Mouse (Mus musculus): ENCODE results near the gene Bud31. TPM values are rescaled to one million over a fixed set of nuclear protein-coding genes. Genes with fewer than 3 reads are reported as not detected.

Gene Bud31
- total and polyA plus RNA-seq, 3 experiments: 8.7 to 287 (median 155) TPM

- Histone ChIP-seq H3K4me3 (ENCODE audit: low read depth, low read length) (no peak overlapping the region), H3K36me3 (replicated peaks) (peaks cover 94% of the 10 kb centered on the region), H3K4me1 (ENCODE audit: insufficient read depth, low read depth, low read length) (peaks cover 57% of the 10 kb centered on the region), H3K9me3 (replicated peaks) (no peaks in the 10 kb centered on the region), H3K27me3 (ENCODE audit: insufficient read depth, low read length) (no peaks in the 10 kb centered on the region)
- no peak for DNase-seq (ENCODE audit: low spot score)
- ATAC-seq (ENCODE audit: extremely low read depth, insufficient number of reproducible peaks, low FRiP score, poor library complexity, severe bottlenecking): no peak
- TF ChIP-seq TAL1 (conservative IDR thresholded peaks at IDR 0.05; ENCODE audit: low read depth, low read length) (no peak), GATA1 (IDR thresholded peaks at IDR 0.05; ENCODE audit: borderline replicate concordance, low read length) (no peak), CTCF (IDR thresholded peaks at IDR 0.05; ENCODE audit: low read depth, low read length) (no peak), GATA2 (IDR thresholded peaks at IDR 0.05; ENCODE audit: borderline replicate concordance, low read depth, low read length) (no peak), POLR2AphosphoS5 (IDR thresholded peaks at IDR 0.05; ENCODE audit: insufficient replicate concordance, low read depth, low read length) (no peak)
Measured at GRCm38 (mm10) chr5:145185244-145185643, 45.1 kb downstream of the Bud31 start.

GRCm38 (mm10) chr5:145189416-145189815 is 49.3 kb downstream of the Bud31 start:
- ATAC-seq (ENCODE audit: extremely low read depth, insufficient number of reproducible peaks, low FRiP score, poor library complexity, severe bottlenecking) (0 out of 2 replicates have a peak, but pooled peaks have one; percentile 12), DNase-seq (ENCODE audit: low spot score) (peak; percentile 23)
- Histone ChIP-seq H3K4me3 (ENCODE audit: low read depth, low read length) (peak overlapping the region; percentile 85; the same call in 1 of the 2 replicates), H3K27me3 (ENCODE audit: insufficient read depth, low read length) (no peaks in the 10 kb centered on the region), H3K4me1 (ENCODE audit: insufficient read depth, low read depth, low read length) (peaks cover 55% of the 10 kb centered on the region), H3K9me3 (replicated peaks) (no peaks in the 10 kb centered on the region), H3K36me3 (replicated peaks) (peaks cover 68% of the 10 kb centered on the region)
- TF ChIP-seq GATA2 (IDR thresholded peaks at IDR 0.05; ENCODE audit: borderline replicate concordance, low read depth, low read length) (no peak), GATA1 (IDR thresholded peaks at IDR 0.05; ENCODE audit: borderline replicate concordance, low read length) (no peak), CTCF (IDR thresholded peaks at IDR 0.05; ENCODE audit: low read depth, low read length) (no peak), TAL1 (conservative IDR thresholded peaks at IDR 0.05; ENCODE audit: low read depth, low read length) (no peak), POLR2AphosphoS5 (IDR thresholded peaks at IDR 0.05; ENCODE audit: insufficient replicate concordance, low read depth, low read length) (no peak)

GRCm38 (mm10) chr5:145190373-145190772 is 50.2 kb downstream of the Bud31 start:
- Histone ChIP-seq H3K4me1 (ENCODE audit: insufficient read depth, low read depth, low read length) (peaks cover 51% of the 10 kb centered on the region), H3K4me3 (ENCODE audit: low read depth, low read length) (peak overlapping the region; percentile 85), H3K36me3 (replicated peaks) (peaks cover 69% of the 10 kb centered on the region), H3K27me3 (ENCODE audit: insufficient read depth, low read length) (no peaks in the 10 kb centered on the region), H3K9me3 (replicated peaks) (no peaks in the 10 kb centered on the region)
- no peak for TF ChIP-seq GATA2 (IDR thresholded peaks at IDR 0.05; ENCODE audit: borderline replicate concordance, low read depth, low read length)
- TF ChIP-seq TAL1 (conservative IDR thresholded peaks at IDR 0.05; ENCODE audit: low read depth, low read length): no peak
- TF ChIP-seq CTCF (IDR thresholded peaks at IDR 0.05; ENCODE audit: low read depth, low read length): no peak
- no peak for TF ChIP-seq GATA1 (IDR thresholded peaks at IDR 0.05; ENCODE audit: borderline replicate concordance, low read length)
- no peak for TF ChIP-seq POLR2AphosphoS5 (IDR thresholded peaks at IDR 0.05; ENCODE audit: insufficient replicate concordance, low read depth, low read length)
- ATAC-seq (ENCODE audit: extremely low read depth, insufficient number of reproducible peaks, low FRiP score, poor library complexity, severe bottlenecking): no peak
- no peak for DNase-seq (ENCODE audit: low spot score)

- Histone ChIP-seq H3K4me1 (ENCODE audit: insufficient read depth, low read depth, low read length) (peaks cover 44% of the 10 kb centered on the region), H3K27me3 (ENCODE audit: insufficient read depth, low read length) (no peaks in the 10 kb centered on the region), H3K36me3 (replicated peaks) (peaks cover 69% of the 10 kb centered on the region), H3K9me3 (replicated peaks) (no peaks in the 10 kb centered on the region), H3K4me3 (ENCODE audit: low read depth, low read length) (peak overlapping the region; percentile 85)
- peak; percentile 80 for ATAC-seq (ENCODE audit: extremely low read depth, insufficient number of reproducible peaks, low FRiP score, poor library complexity, severe bottlenecking)
- no peak for TF ChIP-seq GATA1 (IDR thresholded peaks at IDR 0.05; ENCODE audit: borderline replicate concordance, low read length)
- no peak for TF ChIP-seq POLR2AphosphoS5 (IDR thresholded peaks at IDR 0.05; ENCODE audit: insufficient replicate concordance, low read depth, low read length)
- no peak for TF ChIP-seq TAL1 (conservative IDR thresholded peaks at IDR 0.05; ENCODE audit: low read depth, low read length)
- TF ChIP-seq CTCF (IDR thresholded peaks at IDR 0.05; ENCODE audit: low read depth, low read length): no peak
- TF ChIP-seq GATA2 (IDR thresholded peaks at IDR 0.05; ENCODE audit: borderline replicate concordance, low read depth, low read length): no peak
- peak; percentile 78 for DNase-seq (ENCODE audit: low spot score)
Measured at GRCm38 (mm10) chr5:145190875-145191798, 51.0 kb downstream of the Bud31 start.

- TF ChIP-seq TAL1 (conservative IDR thresholded peaks at IDR 0.05; ENCODE audit: low read depth, low read length): no peak
- TF ChIP-seq GATA1 (IDR thresholded peaks at IDR 0.05; ENCODE audit: borderline replicate concordance, low read length): no peak
- TF ChIP-seq POLR2AphosphoS5 (IDR thresholded peaks at IDR 0.05; ENCODE audit: insufficient replicate concordance, low read depth, low read length): no peak
- TF ChIP-seq CTCF (IDR thresholded peaks at IDR 0.05; ENCODE audit: low read depth, low read length): no peak
- TF ChIP-seq GATA2 (IDR thresholded peaks at IDR 0.05; ENCODE audit: borderline replicate concordance, low read depth, low read length): no peak
- DNase-seq (ENCODE audit: low spot score) (no peak), ATAC-seq (ENCODE audit: extremely low read depth, insufficient number of reproducible peaks, low FRiP score, poor library complexity, severe bottlenecking) (no peak)
- Histone ChIP-seq H3K4me1 (ENCODE audit: insufficient read depth, low read depth, low read length) (peaks cover 38% of the 10 kb centered on the region), H3K36me3 (replicated peaks) (peaks cover 67% of the 10 kb centered on the region), H3K9me3 (replicated peaks) (no peaks in the 10 kb centered on the region), H3K27me3 (ENCODE audit: insufficient read depth, low read length) (no peaks in the 10 kb centered on the region), H3K4me3 (ENCODE audit: low read depth, low read length) (peak within 1 kb of the TSS; percentile 85)
Measured at GRCm38 (mm10) chr5:145191962-145192361, 51.8 kb downstream of the Bud31 start, which contains the start of gene Atp5j2. Gene Atp5j2, minus strand, starts transcription at chr5:145192062.

Other genes starting within 250 kb of the Bud31 start
- gene Smurf1, start 174.5 kb upstream of the Bud31 start, total RNA-seq (2014; fragmentation: Nextera tagmentation): 1.3 and 1.7 TPM in 2 replicates
- gene Smurf1, start 174.5 kb upstream of the Bud31 start, total RNA-seq (2017): 1.9 and 4.1 TPM in 2 replicates
- 2.0 and 2.1 TPM in 2 replicates for gene Smurf1, start 174.5 kb upstream of the Bud31 start, polyA plus RNA-seq (2012)
- gene Gm4871, start 107.6 kb upstream of the Bud31 start, total RNA-seq (2014; fragmentation: Nextera tagmentation): not detected in 2 replicates
- not detected in 2 replicates for gene Gm4871, start 107.6 kb upstream of the Bud31 start, total RNA-seq (2017)
- gene Gm4871, start 107.6 kb upstream of the Bud31 start, polyA plus RNA-seq (2012): not detected in 2 replicates
- gene 1700018F24Rik, start 97.4 kb upstream of the Bud31 start, total RNA-seq (2014; fragmentation: Nextera tagmentation): not detected in 2 replicates
- gene 1700018F24Rik, start 97.4 kb upstream of the Bud31 start, total RNA-seq (2017): not detected in 2 replicates
- not detected in 2 replicates for gene 1700018F24Rik, start 97.4 kb upstream of the Bud31 start, polyA plus RNA-seq (2012)
- 77.0 and 85.3 TPM in 2 replicates for gene Arpc1a, start 56.5 kb upstream of the Bud31 start, total RNA-seq (2014; fragmentation: Nextera tagmentation)
- 125 and 169 TPM in 2 replicates for gene Arpc1a, start 56.5 kb upstream of the Bud31 start, total RNA-seq (2017)
- gene Arpc1a, start 56.5 kb upstream of the Bud31 start, polyA plus RNA-seq (2012): 56.4 and 58.6 TPM in 2 replicates
- gene Kpna7, start 56.3 kb upstream of the Bud31 start, total RNA-seq (2014; fragmentation: Nextera tagmentation): not detected in 2 replicates
- gene Kpna7, start 56.3 kb upstream of the Bud31 start, total RNA-seq (2017): not detected in 2 replicates
- not detected in 2 replicates for gene Kpna7, start 56.3 kb upstream of the Bud31 start, polyA plus RNA-seq (2012)
- 226 and 347 TPM in 2 replicates for gene Arpc1b, start 26.1 kb upstream of the Bud31 start, total RNA-seq (2014; fragmentation: Nextera tagmentation)
- 230 and 290 TPM in 2 replicates for gene Arpc1b, start 26.1 kb upstream of the Bud31 start, total RNA-seq (2017)
- 2,252 and 2,780 TPM in 2 replicates for gene Arpc1b, start 26.1 kb upstream of the Bud31 start, polyA plus RNA-seq (2012)
- gene Pdap1, start 124 bp upstream of the Bud31 start, total RNA-seq (2014; fragmentation: Nextera tagmentation): 95.0 and 112 TPM in 2 replicates
- gene Pdap1, start 124 bp upstream of the Bud31 start, total RNA-seq (2017): 72.7 and 82.5 TPM in 2 replicates
- gene Pdap1, start 124 bp upstream of the Bud31 start, polyA plus RNA-seq (2012): 173 and 217 TPM in 2 replicates
- gene Ptcd1, start 26.7 kb downstream of the Bud31 start, total RNA-seq (2014; fragmentation: Nextera tagmentation): 8.2 and 16.4 TPM in 2 replicates
- 10.9 and 12.1 TPM in 2 replicates for gene Ptcd1, start 26.7 kb downstream of the Bud31 start, total RNA-seq (2017)
- 17.1 and 18.4 TPM in 2 replicates for gene Ptcd1, start 26.7 kb downstream of the Bud31 start, polyA plus RNA-seq (2012)
- gene Cpsf4, start 26.9 kb downstream of the Bud31 start, total RNA-seq (2014; fragmentation: Nextera tagmentation): 44.3 and 55.4 TPM in 2 replicates
- 67.6 and 71.2 TPM in 2 replicates for gene Cpsf4, start 26.9 kb downstream of the Bud31 start, total RNA-seq (2017)
- gene Cpsf4, start 26.9 kb downstream of the Bud31 start, polyA plus RNA-seq (2012): 89.8 and 90.0 TPM in 2 replicates
- gene Atp5j2, start 51.7 kb downstream of the Bud31 start, total RNA-seq (2014; fragmentation: Nextera tagmentation): 133 and 170 TPM in 2 replicates
- 257 and 304 TPM in 2 replicates for gene Atp5j2, start 51.7 kb downstream of the Bud31 start, total RNA-seq (2017)
- gene Atp5j2, start 51.7 kb downstream of the Bud31 start, polyA plus RNA-seq (2012): 21.5 and 61.1 TPM in 2 replicates
- gene Zkscan14, start 61.5 kb downstream of the Bud31 start, total RNA-seq (2014; fragmentation: Nextera tagmentation): 9.6 and 9.9 TPM in 2 replicates
- gene Zkscan14, start 61.5 kb downstream of the Bud31 start, total RNA-seq (2017): 21.3 and 22.2 TPM in 2 replicates
- 2.9 and 3.6 TPM in 2 replicates for gene Zkscan14, start 61.5 kb downstream of the Bud31 start, polyA plus RNA-seq (2012)
- gene Zkscan5, start 64.2 kb downstream of the Bud31 start, total RNA-seq (2014; fragmentation: Nextera tagmentation): 13.7 and 14.6 TPM in 2 replicates
- 9.2 and 10.4 TPM in 2 replicates for gene Zkscan5, start 64.2 kb downstream of the Bud31 start, total RNA-seq (2017)
- gene Zkscan5, start 64.2 kb downstream of the Bud31 start, polyA plus RNA-seq (2012): 1.3 and 2.8 TPM in 2 replicates
- 124 and 145 TPM in 2 replicates for gene Zfp655, start 91.4 kb downstream of the Bud31 start, total RNA-seq (2014; fragmentation: Nextera tagmentation)
- 92.8 and 101 TPM in 2 replicates for gene Zfp655, start 91.4 kb downstream of the Bud31 start, total RNA-seq (2017)
- gene Zfp655, start 91.4 kb downstream of the Bud31 start, polyA plus RNA-seq (2012): 25.1 and 32.6 TPM in 2 replicates
- gene Zscan25, start 140.1 kb downstream of the Bud31 start, total RNA-seq (2014; fragmentation: Nextera tagmentation): 23.7 and 33.2 TPM in 2 replicates
- 9.2 and 10.0 TPM in 2 replicates for gene Zscan25, start 140.1 kb downstream of the Bud31 start, total RNA-seq (2017)
- gene Zscan25, start 140.1 kb downstream of the Bud31 start, polyA plus RNA-seq (2012): 34.7 and 44.8 TPM in 2 replicates
- not detected in 2 replicates for gene Cyp3a57, start 204.9 kb downstream of the Bud31 start, total RNA-seq (2014; fragmentation: Nextera tagmentation)
- 0.23 TPM in 1 of 2 replicates, not detected in the other for gene Cyp3a57, start 204.9 kb downstream of the Bud31 start, total RNA-seq (2017)
- not detected in 2 replicates for gene Cyp3a57, start 204.9 kb downstream of the Bud31 start, polyA plus RNA-seq (2012)